ENCODE assay signal across 19 mouse cellular contexts in genomic region chr10:23010201-23010600, GRCm38 (mm10).
DNase-seq lines count a peak whose midpoint lies in the region; ATAC-seq and TF ChIP-seq lines count a peak whose summit lies in the region.
"Had no signal": no experiment of that assay in that cellular context is flagged by ENCODE, and none has a peak within 500 bp of the region (broad histone marks: within the 10 kb centered on the region; RNA-seq: fewer than 3 reads in every experiment).

No protein-coding gene starts in this region.

- H3K79me2 ChIP-seq in liver, adult 2 months (ENCODE audit: control insufficient read depth, insufficient read depth, low read length) = no peaks in the 10 kb centered on the region

- DNase-seq in liver, adult 2 months (ENCODE audit: extremely low read depth, low read depth, low spot score) = peak; percentile 33
- no peak for DNase-seq in liver
- peak; percentile 16 for DNase-seq in brain, embryonic 14.5 days (ENCODE audit: low read depth)
- peak; percentile 7 to 47 for DNase-seq in kidney, adult 8-10 months
- peak; percentile 73 for DNase-seq in kidney, postnatal 14 days
- no peak for DNase-seq in forebrain, postnatal 0 days
- DNase-seq in spleen, postnatal 4 days (ENCODE audit: low spot score in 2 of 2) = no peak
- DNase-seq: cerebellum, adult 18-20 months; cerebellum, postnatal 36 days; gastrocnemius, adult 2 months; liver, embryonic 13.5 days; lung, postnatal 36 days had no signal

- H3K9me3 ChIP-seq in forebrain, postnatal 0 days (ENCODE audit: low read length) = no peaks in the 10 kb centered on the region
- H3K9me3 ChIP-seq: heart, embryonic 12.5 days; hindbrain, embryonic 13.5 days; liver, embryonic 13.5 days; neural tube, embryonic 12.5 days; stomach, embryonic 15.5 days had no signal

- no peak overlapping the region for H3K27ac ChIP-seq in liver, adult 2 months (replicated peaks; ENCODE audit: insufficient read depth, low read depth, low read length)
- no peak overlapping the region for H3K27ac ChIP-seq in forebrain, postnatal 0 days (ENCODE audit: low read depth, low read length)
- H3K27ac ChIP-seq: gastrocnemius, adult 2 months; hindbrain, embryonic 13.5 days; liver, embryonic 13.5 days; neural tube, embryonic 12.5 days; stomach, embryonic 15.5 days had no signal

- H3K36me3 ChIP-seq in liver, adult 2 months (ENCODE audit: control insufficient read depth, insufficient read depth, low read length) = no peaks in the 10 kb centered on the region
- H3K36me3 ChIP-seq in forebrain, postnatal 0 days (ENCODE audit: insufficient read depth) = no peaks in the 10 kb centered on the region
- H3K36me3 ChIP-seq: heart, embryonic 12.5 days; hindbrain, embryonic 13.5 days; liver, embryonic 13.5 days; neural tube, embryonic 12.5 days; stomach, embryonic 15.5 days had no signal

- no peaks in the 10 kb centered on the region for H3K4me1 ChIP-seq in liver, adult 2 months (ENCODE audit: control insufficient read depth, insufficient read depth, low read length)
- H3K4me1 ChIP-seq in forebrain, postnatal 0 days (ENCODE audit: insufficient read depth) = no peaks in the 10 kb centered on the region
- H3K4me1 ChIP-seq: heart, embryonic 12.5 days; liver, embryonic 13.5 days; neural tube, embryonic 12.5 days; stomach, embryonic 15.5 days had no signal

- TF ChIP-seq CTCF in liver, adult 2 months (IDR thresholded peaks at IDR 0.05; ENCODE audit: low read depth, low read length) = no peak
- TF ChIP-seq CTCF in brain, embryonic 14.5 days (IDR thresholded peaks at IDR 0.05; ENCODE audit: borderline replicate concordance, extremely low read depth, insufficient read depth, insufficient read length) = no peak
- no peak for TF ChIP-seq CTCF in forebrain, postnatal 0 days (IDR thresholded peaks at IDR 0.05; ENCODE audit: low read depth)

- H3K9ac ChIP-seq in liver, adult 2 months (ENCODE audit: low read depth, low read length) = no peak overlapping the region
- no peak overlapping the region for H3K9ac ChIP-seq in forebrain, postnatal 0 days
- H3K9ac ChIP-seq: heart, embryonic 12.5 days; hindbrain, embryonic 13.5 days; liver, embryonic 13.5 days; neural tube, embryonic 12.5 days; stomach, embryonic 15.5 days had no signal

- H3K4me3 ChIP-seq in liver, adult 2 months (ENCODE audit: insufficient read depth, low read depth, low read length) = no peak overlapping the region
- H3K4me3 ChIP-seq in forebrain, postnatal 0 days (ENCODE audit: low read depth, low read length) = no peak overlapping the region
- H3K4me3 ChIP-seq: gastrocnemius, adult 2 months; heart, embryonic 12.5 days; hindbrain, embryonic 13.5 days; liver, embryonic 13.5 days; neural tube, embryonic 12.5 days; stomach, embryonic 15.5 days had no signal

- WGBS in liver, adult 2 months = 49% methylated on average over 2 of the region's 2 CpGs
- 35% methylated on average over 2 of the region's 2 CpGs for WGBS in forebrain, postnatal 0 days

- TF ChIP-seq POLR2A in liver, adult 2 months (IDR thresholded peaks at IDR 0.05; ENCODE audit: extremely low read depth, insufficient read depth, low read length) = no peak
- TF ChIP-seq POLR2A in brain, embryonic 14.5 days (IDR thresholded peaks at IDR 0.05; ENCODE audit: borderline replicate concordance, extremely low read depth, insufficient read depth, insufficient read length, poor library complexity, severe bottlenecking) = no peak

- ATAC-seq in forebrain, postnatal 0 days = no peak
- ATAC-seq: inflammation-experienced regulatory T-cells, adult 6 months had no signal

- H3K27me3 ChIP-seq in liver, adult 2 months (ENCODE audit: control insufficient read depth, insufficient read depth, low read length) = no peaks in the 10 kb centered on the region
- no peaks in the 10 kb centered on the region for H3K27me3 ChIP-seq in forebrain, postnatal 0 days (ENCODE audit: insufficient read depth, low read length)
- H3K27me3 ChIP-seq: CH12.LX; heart, embryonic 12.5 days; hindbrain, embryonic 13.5 days; liver, embryonic 13.5 days; neural tube, embryonic 12.5 days; stomach, embryonic 15.5 days had no signal

- H3K4me2 ChIP-seq in forebrain, postnatal 0 days (ENCODE audit: low read depth) = no peak overlapping the region
- H3K4me2 ChIP-seq: heart, embryonic 12.5 days; hindbrain, embryonic 13.5 days; liver, embryonic 13.5 days; midbrain, embryonic 11.5 days; neural tube, embryonic 12.5 days; stomach, embryonic 15.5 days had no signal

Comparison
In these comparisons a context has a peak if more than half of its experiments do, and no peak if none do; other contexts are left out.
1. DNase-seq: peak in liver, adult 2 months (single experiment), brain, embryonic 14.5 days (single experiment), kidney, adult 8-10 months (2 of 2) and kidney, postnatal 14 days (single experiment); none in liver (single experiment), forebrain, postnatal 0 days (single experiment) and spleen, postnatal 4 days (0 of 2).